Mouse (Mus musculus) hindbrain, embryonic 15.5 days (tissue): ENCODE measurements around the gene Sgms1. TPM values are rescaled to one million over a fixed set of nuclear protein-coding genes. Genes with fewer than 3 reads are reported as not detected.

Source experiments
- ATAC-seq: fragments of 200-750 bp; cut with Nextera tagmentation; 2 replicates; pipeline ENCODE4 v1.8.0; 2017; ENCODE audit warnings: low read depth, moderate number of reproducible peaks, moderate TSS enrichment; ENCODE audit not compliant: low FRiP score
- H3K27ac ChIP-seq: fragments of 300-500 bp; sonication (generic); replicated peaks from 2 replicates; pipeline ENCODE4 v1.5.1; 2015; ENCODE audit warnings: mild to moderate bottlenecking, inconsistent platforms
- H3K27me3 ChIP-seq: fragments of 300-500 bp; sonication (generic); 2 replicates; pipeline ENCODE4 v1.6.1; 2015; ENCODE audit warnings: control low read depth, inconsistent platforms
- H3K36me3 ChIP-seq: fragments of 300-500 bp; sonication (generic); 2 replicates; pipeline ENCODE4 v1.6.1; 2015; ENCODE audit warnings: control low read depth, inconsistent platforms
- H3K4me1 ChIP-seq: fragments of 300-500 bp; sonication (generic); replicated peaks from 2 replicates; pipeline ENCODE4 v1.6.1; 2015; ENCODE audit warnings: control low read depth, inconsistent platforms
- H3K4me2 ChIP-seq: fragments of 300-500 bp; sonication (generic); 2 replicates; pipeline ENCODE4 v1.6.1; 2015; ENCODE audit warnings: moderate library complexity, mild to moderate bottlenecking, inconsistent platforms
- H3K4me3 ChIP-seq: fragments of 300-500 bp; sonication (generic); 2 replicates; pipeline ENCODE4 v1.5.1; 2015; ENCODE audit warnings: mild to moderate bottlenecking, inconsistent platforms
- H3K9ac ChIP-seq: fragments of 300-500 bp; sonication (generic); 2 replicates; pipeline ENCODE4 v1.6.1; 2015; ENCODE audit warnings: inconsistent platforms
- H3K9me3 ChIP-seq: fragments of 300-500 bp; sonication (generic); 2 replicates; pipeline ENCODE4 v1.6.1; 2016; ENCODE audit warnings: control low read depth, inconsistent platforms
- WGBS: fragments of 180-500 bp; shearing (Covaris S2); methylation state at CpG from one replicate; pipeline ENCODE4 v1.1.7; 2015; 5-methylcytosine and 5-hydroxymethylcytosine counted together
- polyA plus RNA-seq: library from polyadenylated mRNA; unstranded; fragments of >200 nt; fragmentation: Nextera tagmentation; extraction: Ambion mirVana; gene quantifications from 2 replicates; pipeline ENCODE4 v1.2.1, GENCODE M21; 2015

The Sgms1 gene
- polyA plus RNA-seq, 1 experiment from 2014 or later = 21.7 TPM

GRCm38 (mm10) chr19:32220991-32221390, 168.5 kb downstream of the Sgms1 start:
- Histone ChIP-seq H3K4me2 (no peak overlapping the region), H3K27me3 (no peaks in the 10 kb centered on the region), H3K4me1 (0 out of 2 replicates have a peak, but pooled peaks cover 5% of the 10 kb centered on the region), H3K27ac (no peak overlapping the region), H3K9ac (no peak overlapping the region), H3K9me3 (no peaks in the 10 kb centered on the region), H3K4me3 (no peak overlapping the region), H3K36me3 (no peaks in the 10 kb centered on the region)
- 71% methylated on average over 2 of the region's 2 CpGs for WGBS
- ATAC-seq = no peak

DNA sequence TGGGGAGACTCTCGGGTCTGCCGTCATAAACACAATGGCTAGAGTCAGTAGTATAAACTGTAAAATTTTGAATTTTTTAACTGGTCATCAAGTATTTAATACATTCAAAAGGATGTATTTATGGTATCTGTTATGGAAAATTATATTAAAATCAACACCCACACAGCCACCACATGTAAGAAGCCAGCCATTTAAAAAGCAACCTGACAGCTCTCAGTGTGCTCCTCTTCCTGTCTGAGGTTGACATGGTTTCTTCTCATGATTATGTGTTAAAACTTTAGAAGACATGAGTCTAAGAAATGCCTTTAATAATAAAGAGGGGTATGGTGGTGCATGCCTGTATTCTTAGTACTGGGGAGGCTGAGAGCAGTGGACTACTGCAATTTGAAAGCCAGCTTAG, 172.8 kb downstream of the Sgms1 start:
- 97% methylated on average over 2 of the region's 2 CpGs for WGBS

GRCm38 (mm10) chr19:32214905-32215806, 174.4 kb downstream of the Sgms1 start:
- H3K4me1 ChIP-seq = 0 out of 2 replicates have a peak, but pooled peaks cover 4% of the 10 kb centered on the region
- no peak overlapping the region for H3K4me3 ChIP-seq
- no peak overlapping the region for H3K27ac ChIP-seq
- WGBS = 84% methylated on average over 12 of the region's 12 CpGs
- H3K36me3 ChIP-seq = no peaks in the 10 kb centered on the region
- peaks cover 5% of the 10 kb centered on the region for H3K27me3 ChIP-seq
- no peak for ATAC-seq
- H3K9ac ChIP-seq = no peak overlapping the region
- no peak overlapping the region for H3K4me2 ChIP-seq
- no peaks in the 10 kb centered on the region for H3K9me3 ChIP-seq

More for the DNA sequence above, 172.8 kb downstream of the Sgms1 start:
- H3K27me3 ChIP-seq = no peaks in the 10 kb centered on the region
- no peaks in the 10 kb centered on the region for H3K36me3 ChIP-seq
- H3K27ac ChIP-seq = no peak overlapping the region
- H3K9me3 ChIP-seq = no peaks in the 10 kb centered on the region
- H3K4me2 ChIP-seq = no peak overlapping the region
- no peak overlapping the region for H3K4me3 ChIP-seq
- H3K4me1 ChIP-seq = 0 out of 2 replicates have a peak, but pooled peaks cover 5% of the 10 kb centered on the region
- no peak overlapping the region for H3K9ac ChIP-seq
- ATAC-seq = no peak

DNA sequence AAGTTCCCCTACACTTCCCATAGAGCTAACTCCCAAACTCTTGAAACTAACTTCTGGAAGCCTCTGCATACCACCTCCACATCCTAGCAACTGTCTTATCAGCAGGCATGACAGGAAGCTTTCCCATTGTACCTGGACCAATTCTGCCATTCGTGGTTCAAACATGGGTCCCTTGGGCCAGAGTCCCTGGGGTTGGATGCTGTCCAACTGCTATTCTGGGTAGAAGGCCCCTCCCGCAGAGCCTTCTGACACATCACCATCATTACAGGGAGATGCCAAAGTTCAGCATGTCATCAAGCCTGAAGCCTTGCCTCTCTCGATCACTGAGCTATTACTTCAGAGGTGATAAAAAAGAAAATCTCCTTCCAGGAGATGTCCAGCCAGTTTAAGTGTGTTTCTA, 175.9 kb downstream of the Sgms1 start:
- 81% methylated on average over 3 of the region's 3 CpGs for WGBS
- Histone ChIP-seq H3K4me3 (no peak overlapping the region), H3K27ac (no peak overlapping the region)

DNA sequence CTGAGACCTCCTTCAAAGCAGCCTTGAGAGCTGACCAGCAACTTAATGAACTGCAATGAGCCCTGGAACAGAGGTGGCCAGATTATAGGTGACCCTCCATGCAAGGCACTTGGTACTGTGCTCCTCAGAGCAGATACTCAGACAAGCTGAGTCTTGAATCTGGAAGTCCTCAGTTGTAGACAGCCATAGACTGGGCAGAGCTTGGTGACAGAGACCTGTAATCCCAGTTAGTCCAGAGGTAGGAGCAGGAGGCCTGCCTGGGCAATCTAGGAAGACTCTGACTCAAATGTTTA, 178.3 kb downstream of the Sgms1 start:
- Histone ChIP-seq H3K9ac (no peak overlapping the region), H3K4me1 (0 out of 2 replicates have a peak, but pooled peaks cover 5% of the 10 kb centered on the region), H3K27ac (no peak overlapping the region), H3K4me3 (no peak overlapping the region), H3K9me3 (no peaks in the 10 kb centered on the region), H3K4me2 (peak overlapping the region; percentile 52), H3K36me3 (no peaks in the 10 kb centered on the region), H3K27me3 (peaks cover 5% of the 10 kb centered on the region)
- ATAC-seq = 0 out of 2 replicates have a peak, but pooled peaks have one; percentile 34

More for the DNA sequence above, 175.9 kb downstream of the Sgms1 start:
- Histone ChIP-seq H3K4me1 (0 out of 2 replicates have a peak, but pooled peaks cover 5% of the 10 kb centered on the region), H3K27me3 (peaks cover 5% of the 10 kb centered on the region), H3K36me3 (no peaks in the 10 kb centered on the region), H3K9ac (no peak overlapping the region), H3K4me2 (no peak overlapping the region), H3K9me3 (no peaks in the 10 kb centered on the region)
- ATAC-seq = no peak

GRCm38 (mm10) chr19:32210450-32211292, 178.8 kb downstream of the Sgms1 start:
- Histone ChIP-seq H3K4me2 (peak overlapping the region; percentile 52), H3K27ac (peak overlapping the region; percentile 40; the same call in 1 of the 2 replicates), H3K36me3 (no peaks in the 10 kb centered on the region), H3K4me1 (0 out of 2 replicates have a peak, but pooled peaks cover 5% of the 10 kb centered on the region), H3K9me3 (no peaks in the 10 kb centered on the region), H3K27me3 (peaks cover 5% of the 10 kb centered on the region), H3K9ac (no peak overlapping the region), H3K4me3 (peak overlapping the region; percentile 28)
- peak; percentile 81 for ATAC-seq
- WGBS = 7% methylated on average over 34 of the region's 34 CpGs

GRCm38 (mm10) chr19:32210099-32210449, 179.4 kb downstream of the Sgms1 start:
- no peaks in the 10 kb centered on the region for H3K9me3 ChIP-seq
- H3K36me3 ChIP-seq = no peaks in the 10 kb centered on the region
- WGBS = 30% methylated on average over 5 of the region's 5 CpGs
- H3K4me2 ChIP-seq = peak overlapping the region; percentile 52
- no peak for ATAC-seq
- no peak overlapping the region for H3K27ac ChIP-seq
- H3K27me3 ChIP-seq = peaks cover 5% of the 10 kb centered on the region
- 0 out of 2 replicates have a peak, but pooled peaks cover 5% of the 10 kb centered on the region for H3K4me1 ChIP-seq
- no peak overlapping the region for H3K9ac ChIP-seq
- H3K4me3 ChIP-seq = peak overlapping the region; percentile 28

GRCm38 (mm10) chr19:32202131-32203114, 187.1 kb downstream of the Sgms1 start:
- no peak overlapping the region for H3K27ac ChIP-seq
- no peak overlapping the region for H3K9ac ChIP-seq
- H3K4me3 ChIP-seq = no peak overlapping the region
- no peaks in the 10 kb centered on the region for H3K9me3 ChIP-seq
- no peaks in the 10 kb centered on the region for H3K27me3 ChIP-seq
- no peaks in the 10 kb centered on the region for H3K4me1 ChIP-seq
- H3K4me2 ChIP-seq = no peak overlapping the region
- 85% methylated on average over 12 of the region's 12 CpGs for WGBS
- no peak for ATAC-seq
- H3K36me3 ChIP-seq = no peaks in the 10 kb centered on the region

DNA sequence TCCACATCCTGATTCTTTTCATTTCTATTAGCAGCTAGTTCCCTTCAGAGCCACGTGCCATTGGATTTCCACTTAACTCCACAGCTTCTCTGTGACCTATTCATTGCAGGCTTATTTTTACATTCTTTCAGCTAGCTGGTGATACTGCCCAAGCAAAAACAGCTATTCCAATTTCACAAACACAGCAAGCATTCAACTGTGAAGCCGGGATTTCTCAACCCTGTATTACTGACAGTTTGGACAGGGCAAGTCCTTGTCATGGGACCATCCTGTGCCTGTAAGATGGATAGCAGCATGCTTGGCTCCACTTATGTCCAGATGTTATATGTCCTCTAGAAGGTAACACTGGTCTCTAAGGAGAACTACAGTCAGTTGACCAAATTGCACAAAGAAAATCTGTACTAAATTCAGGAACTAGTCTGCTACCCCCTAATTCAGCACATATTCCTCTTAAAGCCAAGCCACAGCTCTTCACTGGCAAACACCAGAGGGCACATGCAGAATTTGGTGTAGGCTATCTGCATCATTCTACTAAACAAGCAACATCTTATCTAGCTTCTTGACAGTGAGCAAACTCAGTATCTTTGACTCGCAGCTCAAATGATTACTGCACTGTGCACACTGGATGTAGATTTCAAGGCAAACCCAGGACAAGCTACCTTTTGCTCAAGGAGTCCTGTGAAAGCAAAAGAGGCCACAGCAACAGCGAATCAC, 189.5 kb downstream of the Sgms1 start:
- ATAC-seq = no peak
- Histone ChIP-seq H3K4me1 (no peaks in the 10 kb centered on the region; the same call in 1 of the 2 replicates), H3K4me2 (no peak overlapping the region), H3K9ac (no peak overlapping the region), H3K27me3 (no peaks in the 10 kb centered on the region), H3K36me3 (no peaks in the 10 kb centered on the region), H3K4me3 (no peak overlapping the region), H3K9me3 (no peaks in the 10 kb centered on the region), H3K27ac (no peak overlapping the region)
- WGBS = 90% methylated on average over 4 of the region's 4 CpGs

DNA sequence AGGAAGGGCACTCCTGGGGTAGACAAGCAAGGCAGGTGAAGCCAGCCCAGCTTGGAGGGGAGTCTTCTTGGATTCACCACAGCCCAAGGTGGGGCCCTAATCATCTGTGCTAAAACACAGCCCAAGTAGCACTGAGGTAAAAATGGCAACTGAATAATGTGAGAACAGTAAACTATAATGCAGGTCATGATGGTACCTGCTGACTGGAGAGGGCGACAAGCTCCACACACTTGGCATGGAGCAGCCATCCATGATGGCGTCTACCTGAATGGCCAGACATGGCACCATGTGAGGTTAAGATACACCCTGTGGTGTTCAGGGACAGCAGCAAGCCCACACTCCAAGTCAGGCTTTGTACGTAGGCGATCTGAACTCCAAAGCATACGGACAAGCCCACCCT, 190.4 kb downstream of the Sgms1 start:
- no peak overlapping the region for H3K9ac ChIP-seq
- no peak overlapping the region for H3K4me2 ChIP-seq
- H3K27ac ChIP-seq = no peak overlapping the region
- no peaks in the 10 kb centered on the region for H3K36me3 ChIP-seq
- H3K4me3 ChIP-seq = no peak overlapping the region
- ATAC-seq = no peak
- 94% methylated on average over 5 of the region's 5 CpGs for WGBS
- H3K9me3 ChIP-seq = no peaks in the 10 kb centered on the region
- H3K27me3 ChIP-seq = no peaks in the 10 kb centered on the region
- no peaks in the 10 kb centered on the region; the same call in 1 of the 2 replicates for H3K4me1 ChIP-seq
